Mouse (Mus musculus) heart, adult 2 months (tissue): ENCODE results near the gene Tap2.

Source experiments
- CTCF ChIP-seq: fragments of 200-600 bp; IDR thresholded peaks from 2 replicates; pipeline ENCODE4 v1.8.1; 2022; ENCODE audit warnings: antibody characterized with exemption, mild to moderate bottlenecking, moderate library complexity
- POLR2A ChIP-seq: fragments of 200-500 bp; IDR thresholded peaks from 2 replicates; pipeline ENCODE4 v1.6.1; 2011; ENCODE audit warnings: mild to moderate bottlenecking, low read depth, low read length, control low read depth; ENCODE audit not compliant: insufficient read depth

GRCm38 (mm10) chr17:34201506-34202055, 1.7 kb upstream of the Tap2 start:
- no peak for TF ChIP-seq POLR2A
- TF ChIP-seq CTCF, result no peak
